Mouse (Mus musculus): ENCODE data around the gene Gm49450.

DNA sequence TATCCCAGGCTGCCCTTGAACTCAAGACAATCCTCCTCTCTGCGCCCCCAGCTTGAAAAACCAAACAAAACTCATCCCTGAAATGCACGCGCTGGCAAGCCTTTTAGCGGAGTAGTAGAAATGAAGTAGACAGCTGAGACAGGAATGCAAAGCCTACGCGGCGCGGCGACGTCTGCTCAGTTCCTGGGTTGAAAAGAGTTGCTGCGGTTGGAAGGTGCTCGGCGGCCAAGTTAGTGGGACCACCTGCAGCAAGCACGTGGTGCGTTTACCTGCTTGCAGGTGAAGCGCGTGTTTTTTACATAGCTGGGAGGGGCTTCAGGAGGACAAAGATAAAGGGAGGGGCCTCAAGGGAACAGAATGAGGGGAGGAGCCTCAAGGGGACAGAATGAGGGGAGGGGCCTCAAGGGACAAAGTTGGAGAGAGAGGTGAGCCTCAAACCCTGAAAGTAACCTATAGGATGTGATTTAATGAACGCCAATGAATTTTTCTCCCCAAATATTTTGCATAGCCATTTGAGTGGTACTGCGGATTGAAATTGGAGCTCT is 62.1 kb downstream of the Gm49450 start:
- no peak for TF ChIP-seq CTCF (IDR thresholded peaks at IDR 0.05; ENCODE audit: extremely low read depth, insufficient read depth, low read length)
- no peak for TF ChIP-seq POLR2A (IDR thresholded peaks at IDR 0.05; ENCODE audit: extremely low read depth, insufficient read depth, low read length)
